Mouse (Mus musculus) spleen, postnatal 36 days (tissue): Measurements from ENCODE around the gene Slx1b.
"Not testable (repeated sequence)": the region's sequence is repeated elsewhere in the genome, so short reads cannot be mapped to it uniquely, and the experiment has no call there.

Experiments
- DNase-seq, 2 experiments: peaks; one replicate each; pipeline ENCODE4 v3.0.0; 2022; ENCODE audit warnings: low spot score in 2 of 2, mixed read lengths in 1 of 2

Slx1b gene

GRCm38 (mm10) chr7:126702861-126703756 lies 7.5 kb upstream of the Slx1b start:
- DNase-seq, result peak; percentile 72 to 76

- DNase-seq, result peak; percentile 88 to 90
These were observed 6.8 kb upstream of the Slx1b start for GRCm38 (mm10) chr7:126702358-126702757.

GRCm38 (mm10) chr7:126701559-126702357 lies 6.2 kb upstream of the Slx1b start:
- DNase-seq, result no peak

DNA sequence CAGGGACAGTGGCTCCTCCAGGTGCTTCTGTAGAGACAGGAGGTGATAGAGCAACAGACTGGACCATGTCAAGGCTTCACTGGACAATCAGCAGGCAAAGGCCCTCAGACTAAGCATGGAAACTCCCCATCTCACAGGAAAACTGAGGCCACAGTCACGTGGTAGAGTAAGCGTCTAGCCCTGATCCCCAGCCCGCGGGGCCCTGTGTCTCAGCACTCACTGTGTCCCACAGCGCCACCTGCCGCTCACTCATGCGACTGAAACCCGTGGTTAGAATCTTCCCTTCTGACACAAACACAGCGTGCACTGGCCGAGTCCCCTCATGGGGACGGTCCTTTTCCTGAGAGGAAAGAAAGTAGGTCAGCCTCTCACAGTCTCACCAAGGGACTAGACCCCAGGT lies 5.5 kb upstream of the Slx1b start:
- peak; percentile 89 to 93 for DNase-seq

GRCm38 (mm10) chr7:126700063-126701015 lies 4.8 kb upstream of the Slx1b start:
- DNase-seq, result no peak

GRCm38 (mm10) chr7:126697838-126698237 lies 2.3 kb upstream of the Slx1b start:
- no peak for DNase-seq

DNA sequence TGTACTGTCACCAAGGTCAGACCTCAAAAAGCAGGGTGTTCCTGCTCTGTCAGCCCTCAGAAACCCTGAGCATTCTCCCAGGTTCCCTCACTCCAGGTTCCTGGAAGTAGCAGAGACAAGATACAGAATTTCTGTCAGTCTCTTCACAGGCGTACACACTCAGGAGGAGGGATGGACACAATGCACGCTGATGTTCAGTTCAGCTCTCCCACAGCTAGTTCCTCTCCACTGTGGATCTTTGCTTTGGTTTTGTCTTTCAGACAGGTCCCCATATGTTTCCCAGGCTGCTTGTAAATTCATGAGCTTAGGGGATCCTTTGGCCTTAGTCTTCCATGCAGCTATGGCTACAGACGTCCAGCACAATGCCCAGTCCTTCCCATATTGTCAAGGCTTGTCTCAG lies 1.3 kb upstream of the Slx1b start:
- DNase-seq, result no peak

GRCm38 (mm10) chr7:126696303-126696702 lies 719 bp upstream of the Slx1b start:
- DNase-seq, result no peak

DNA sequence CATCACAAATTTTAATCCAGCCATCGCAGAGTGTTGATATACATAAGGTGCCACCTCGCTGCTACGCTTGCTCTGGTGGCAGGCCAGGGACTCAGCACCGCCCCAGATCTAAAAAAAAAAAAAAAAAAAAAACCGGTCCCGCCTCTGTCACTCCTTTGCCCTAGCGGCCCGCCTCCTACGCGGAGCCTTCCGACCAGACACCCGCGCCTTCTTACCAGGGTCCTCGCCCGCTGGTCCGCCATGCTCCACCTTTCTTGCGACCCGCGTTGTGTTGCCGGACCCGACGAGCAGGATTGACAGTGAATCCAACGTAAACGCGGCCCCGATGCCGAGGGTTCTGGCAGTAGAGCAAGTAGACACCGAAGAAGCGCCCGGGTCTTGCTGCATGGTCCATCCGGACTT lies 373 bp downstream of the Slx1b start, which contains the start of gene Bola2:
Bola2 (plus strand) TSS at position 192 of the 402 bp plus-strand sequence.
- peak; percentile 80 to 85 for DNase-seq

DNA sequence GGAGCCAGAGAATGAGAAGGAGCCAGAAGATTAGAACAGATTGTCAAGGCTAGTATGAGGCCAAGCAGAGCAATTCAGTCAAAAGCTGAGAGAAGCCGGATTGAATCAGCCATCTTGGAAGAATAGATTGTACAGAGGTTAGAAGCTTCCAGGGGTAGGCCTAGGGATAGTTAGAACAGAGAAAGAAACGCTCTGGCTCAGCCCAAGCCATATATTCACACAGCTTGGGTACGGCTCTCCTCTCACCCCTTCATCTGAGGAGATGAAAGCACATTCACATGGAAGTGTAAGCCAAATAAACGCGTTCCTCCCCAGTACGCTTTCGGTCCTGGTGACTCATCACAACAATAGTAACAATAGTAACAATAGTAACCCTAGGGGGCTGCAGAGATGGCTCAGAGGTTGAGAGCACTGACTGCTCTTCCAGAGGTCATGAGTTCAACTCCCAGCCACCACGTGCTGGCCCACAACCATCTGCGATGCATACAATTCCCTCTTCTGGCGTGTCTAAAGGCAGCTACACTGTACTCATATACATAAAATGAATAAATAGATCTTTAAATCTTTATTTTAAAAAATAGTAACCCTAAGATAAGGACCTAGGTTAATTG lies 1.0 kb downstream of the Slx1b start:
- no peak for DNase-seq

- no peak for DNase-seq
These were observed 1.8 kb downstream of the Slx1b start for GRCm38 (mm10) chr7:126693781-126694180.

DNA sequence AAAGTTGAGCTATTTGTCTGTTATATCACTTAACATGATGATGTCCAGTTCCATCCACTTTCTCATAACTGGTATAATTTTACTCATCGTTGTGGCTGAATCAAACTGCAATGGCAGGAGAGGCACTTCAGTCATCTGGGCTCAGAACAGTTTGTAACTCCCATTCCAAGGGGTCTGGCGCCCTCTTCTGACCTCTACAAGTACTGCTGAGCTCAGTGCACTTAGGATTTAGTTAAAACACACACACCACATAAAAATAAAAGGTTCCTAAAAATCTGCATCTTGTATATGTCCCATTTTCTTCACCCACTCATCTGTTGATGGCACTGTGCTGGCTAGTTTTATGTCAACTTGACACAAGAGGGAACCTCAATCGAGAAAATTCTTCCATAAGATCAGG lies 2.3 kb downstream of the Slx1b start:
- peak; percentile 78 to 86 for DNase-seq

- DNase-seq, result no peak
These were observed 3.2 kb downstream of the Slx1b start for GRCm38 (mm10) chr7:126692426-126692825.

- DNase-seq, result no peak
These were observed 3.9 kb downstream of the Slx1b start for GRCm38 (mm10) chr7:126691676-126692075.

DNA sequence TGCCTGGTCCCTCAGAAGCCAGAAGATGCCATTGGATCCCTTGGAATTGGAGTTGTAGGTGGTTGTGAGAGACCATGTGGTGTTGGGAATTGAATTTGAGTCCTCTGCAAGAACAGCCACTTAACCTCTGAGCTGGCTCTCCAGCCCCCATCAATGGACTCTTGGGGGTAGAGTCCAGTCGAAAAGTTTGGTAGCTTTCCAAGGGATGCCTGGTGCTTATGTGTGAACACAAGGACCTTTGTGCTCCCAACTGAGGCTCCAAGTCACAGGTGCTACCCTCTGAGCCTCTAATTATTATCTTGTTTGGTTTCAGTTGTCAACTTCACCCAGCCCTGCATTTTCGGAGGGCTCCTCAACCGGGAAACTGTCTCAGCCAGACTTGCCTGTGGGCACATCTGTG lies 4.8 kb downstream of the Slx1b start:
- no peak for DNase-seq

DNA sequence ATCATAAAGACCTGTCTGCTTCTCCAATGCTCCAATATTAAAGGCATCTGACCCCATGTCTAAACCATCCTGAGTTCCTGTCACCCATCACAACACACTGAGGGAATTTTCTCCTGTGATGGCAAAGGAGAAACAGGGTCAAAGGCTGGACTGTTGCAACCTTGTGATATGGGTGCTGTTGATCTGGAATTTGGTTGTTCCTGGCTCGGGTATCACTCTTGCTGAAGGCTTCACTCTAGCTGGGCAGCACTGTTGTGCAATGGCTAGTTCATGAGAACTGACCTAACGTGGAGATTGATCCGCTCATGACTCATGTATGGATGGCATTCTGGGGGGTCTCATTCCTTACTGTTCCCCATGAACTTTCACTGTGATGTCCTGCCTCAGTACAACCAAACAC lies 6.6 kb downstream of the Slx1b start:
- DNase-seq, result no peak

GRCm38 (mm10) chr7:126688156-126688555 lies 7.4 kb downstream of the Slx1b start:
- DNase-seq, result not testable (repeated sequence)

DNA sequence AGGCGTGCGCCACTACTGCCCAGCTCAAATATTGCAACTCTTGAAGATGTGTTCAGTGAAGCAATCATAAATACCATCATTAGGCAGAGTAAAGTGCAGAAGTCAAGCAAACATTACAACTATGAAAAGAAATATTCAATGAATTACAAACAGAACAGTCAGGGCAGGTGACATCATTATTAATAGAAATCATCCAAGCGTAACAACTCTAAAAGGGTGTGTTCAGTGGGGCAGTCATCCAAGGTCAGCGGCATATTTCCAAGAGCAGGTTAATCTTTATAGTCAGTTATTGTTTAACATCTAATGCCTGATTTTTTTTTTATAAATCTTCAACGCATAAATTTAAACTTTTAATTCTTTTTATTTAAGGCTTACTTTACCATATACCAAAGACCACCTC lies 14.4 kb downstream of the Slx1b start:
- DNase-seq, result no peak

- DNase-seq, result no peak
These were observed 15.9 kb downstream of the Slx1b start for GRCm38 (mm10) chr7:126679683-126680082.

GRCm38 (mm10) chr7:126678545-126679341 lies 16.8 kb downstream of the Slx1b start:
- no peak for DNase-seq
